Mouse (Mus musculus) lung, embryonic 14.5 days (tissue): ENCODE data around the gene Dupd1. TPM values are rescaled to one million over a fixed set of nuclear protein-coding genes. Genes with fewer than 3 reads are reported as not detected.

Experiments
- ATAC-seq: fragments of 200-750 bp; cut with Nextera tagmentation; 2 replicates; pipeline ENCODE4 v1.8.0; 2017; ENCODE audit warnings: mild to moderate bottlenecking, moderate TSS enrichment, moderate library complexity; ENCODE audit not compliant: insufficient read depth
- DNase-seq: peaks from one replicate; pipeline ENCODE4 v3.0.0-alpha.2; 2015
- H3K27ac ChIP-seq: fragments of 300-500 bp; sonication (generic); 2 replicates; pipeline ENCODE4 v1.5.1; 2014; ENCODE audit warnings: low read depth, mild to moderate bottlenecking, moderate library complexity
- H3K27me3 ChIP-seq: fragments of 300-500 bp; sonication (generic); 2 replicates; pipeline ENCODE4 v1.6.1; 2014; ENCODE audit warnings: low read length, control low read depth; ENCODE audit not compliant: insufficient read depth
- H3K36me3 ChIP-seq: fragments of 300-500 bp; sonication (generic); 2 replicates; pipeline ENCODE4 v1.6.1; 2014; ENCODE audit warnings: control low read depth; ENCODE audit not compliant: insufficient read depth
- H3K4me1 ChIP-seq: fragments of 300-500 bp; sonication (generic); 2 replicates; pipeline ENCODE4 v1.6.1; 2014; ENCODE audit warnings: antibody characterized with exemption, control low read depth; ENCODE audit not compliant: insufficient read depth
- H3K4me2 ChIP-seq: fragments of 300-500 bp; sonication (generic); 2 replicates; pipeline ENCODE4 v1.6.1; 2014; ENCODE audit warnings: mild to moderate bottlenecking
- H3K4me3 ChIP-seq: fragments of 300-500 bp; sonication (generic); 2 replicates; pipeline ENCODE4 v1.5.1; 2014; ENCODE audit warnings: low read depth, low read length
- H3K9ac ChIP-seq: fragments of 300-500 bp; sonication (generic); 2 replicates; pipeline ENCODE4 v1.6.1; 2014
- H3K9me3 ChIP-seq: fragments of 300-500 bp; sonication (generic); 2 replicates; pipeline ENCODE4 v1.6.1; 2016; ENCODE audit warnings: low read depth, low read length, control low read depth
- CTCF ChIP-seq: IDR thresholded peaks from 2 replicates; pipeline ENCODE4 v1.5.1; 2016; ENCODE audit warnings: antibody characterized with exemption, low read depth
- WGBS: fragments of 180-500 bp; shearing (Covaris S2); extraction: QIAGEN DNeasy Blood & Tissue Kit; methylation state at CpG from one replicate; pipeline ENCODE4 v1.1.7; 2014; 5-methylcytosine and 5-hydroxymethylcytosine counted together
- polyA plus RNA-seq: library from polyadenylated mRNA; unstranded; fragments of >200 nt; fragmentation: Nextera tagmentation; extraction: Ambion mirVana; gene quantifications from 2 replicates; pipeline ENCODE4 v1.2.1, GENCODE M21; 2014

Dupd1 gene
- polyA plus RNA-seq, 1 experiment from 2014 or later = not detected

GRCm38 (mm10) chr14:21669633-21670421, 44.5 kb downstream of the Dupd1 start:
- Histone ChIP-seq H3K4me2 (no peak overlapping the region), H3K27ac (no peak overlapping the region), H3K36me3 (peaks cover 40% of the 10 kb centered on the region), H3K9ac (no peak overlapping the region), H3K9me3 (no peaks in the 10 kb centered on the region), H3K4me1 (peaks cover 2% of the 10 kb centered on the region; the same call in 1 of the 2 replicates), H3K27me3 (no peaks in the 10 kb centered on the region), H3K4me3 (no peak overlapping the region)
- 46% methylated on average over 11 of the region's 11 CpGs for WGBS
- TF ChIP-seq CTCF = no peak
- DNase-seq (peak; percentile 94), ATAC-seq (peak; percentile 98)

- no peak overlapping the region for H3K9ac ChIP-seq
- no peak overlapping the region for H3K4me3 ChIP-seq
- 47% methylated on average over 11 of the region's 11 CpGs for WGBS
- no peak for TF ChIP-seq CTCF
- H3K4me1 ChIP-seq = peaks cover 2% of the 10 kb centered on the region; the same call in 1 of the 2 replicates
- peak overlapping the region; percentile 36; the same call in 1 of the 2 replicates for H3K27ac ChIP-seq
- no peaks in the 10 kb centered on the region for H3K27me3 ChIP-seq
- DNase-seq (peak; percentile 83), ATAC-seq (peak; percentile 79)
- H3K36me3 ChIP-seq = peaks cover 46% of the 10 kb centered on the region
- no peaks in the 10 kb centered on the region for H3K9me3 ChIP-seq
- no peak overlapping the region for H3K4me2 ChIP-seq
Observed at GRCm38 (mm10) chr14:21669218-21669617, 45.2 kb downstream of the Dupd1 start.

GRCm38 (mm10) chr14:21662465-21663142, 51.8 kb downstream of the Dupd1 start:
- peak; percentile 30 for DNase-seq
- no peaks in the 10 kb centered on the region for H3K4me1 ChIP-seq

GRCm38 (mm10) chr14:21659652-21660051, 54.7 kb downstream of the Dupd1 start:
- ATAC-seq (peak; percentile 71; the same call in 1 of the 2 replicates), DNase-seq (peak; percentile 78)
- Histone ChIP-seq H3K9me3 (no peaks in the 10 kb centered on the region), H3K27ac (no peak overlapping the region), H3K4me2 (peak overlapping the region; percentile 24; the same call in 1 of the 2 replicates), H3K9ac (no peak overlapping the region), H3K4me1 (no peaks in the 10 kb centered on the region), H3K27me3 (no peaks in the 10 kb centered on the region), H3K4me3 (no peak overlapping the region), H3K36me3 (peaks cover 37% of the 10 kb centered on the region)
- TF ChIP-seq CTCF = peak; percentile 76
- 30% methylated on average over 5 of the region's 5 CpGs for WGBS

More at GRCm38 (mm10) chr14:21662465-21663142, 51.8 kb downstream of the Dupd1 start:
- no peak overlapping the region for H3K4me3 ChIP-seq
- peak; percentile 42; the same call in 1 of the 2 replicates for TF ChIP-seq CTCF
- 67% methylated on average over 8 of the region's 8 CpGs for WGBS
- no peak overlapping the region for H3K27ac ChIP-seq
- no peaks in the 10 kb centered on the region for H3K9me3 ChIP-seq
- H3K36me3 ChIP-seq = peaks cover 53% of the 10 kb centered on the region
- H3K4me2 ChIP-seq = no peak overlapping the region
- ATAC-seq = no peak
- no peak overlapping the region for H3K9ac ChIP-seq
- no peaks in the 10 kb centered on the region for H3K27me3 ChIP-seq

GRCm38 (mm10) chr14:21659155-21659554, 55.2 kb downstream of the Dupd1 start:
- ATAC-seq = peak; percentile 71; the same call in 1 of the 2 replicates
- 46% methylated on average over 13 of the region's 13 CpGs for WGBS
- Histone ChIP-seq H3K9me3 (no peaks in the 10 kb centered on the region), H3K9ac (no peak overlapping the region), H3K27me3 (no peaks in the 10 kb centered on the region), H3K4me2 (peak overlapping the region; percentile 24; the same call in 1 of the 2 replicates), H3K27ac (no peak overlapping the region), H3K4me3 (no peak overlapping the region), H3K36me3 (peaks cover 32% of the 10 kb centered on the region), H3K4me1 (no peaks in the 10 kb centered on the region)
- TF ChIP-seq CTCF = no peak
- peak; percentile 54 for DNase-seq

GRCm38 (mm10) chr14:21653813-21654212, 60.6 kb downstream of the Dupd1 start:
- Histone ChIP-seq H3K4me1 (no peaks in the 10 kb centered on the region), H3K9me3 (no peaks in the 10 kb centered on the region), H3K27me3 (no peaks in the 10 kb centered on the region), H3K4me2 (no peak overlapping the region), H3K4me3 (no peak overlapping the region), H3K36me3 (no peaks in the 10 kb centered on the region; the same call in 1 of the 2 replicates), H3K9ac (no peak overlapping the region), H3K27ac (no peak overlapping the region)
- WGBS = 56% methylated on average over 2 of the region's 2 CpGs
- ATAC-seq (no peak), DNase-seq (no peak)
- TF ChIP-seq CTCF = no peak
